Mouse (Mus musculus): ENCODE measurements at regions not wholly inside any gene's neighbourhood (a gene's known extent, or its start where the extent isn't known, plus 50 kb on each side); places are given as distances from the start of the nearest gene placed in this dataset.

DNA sequence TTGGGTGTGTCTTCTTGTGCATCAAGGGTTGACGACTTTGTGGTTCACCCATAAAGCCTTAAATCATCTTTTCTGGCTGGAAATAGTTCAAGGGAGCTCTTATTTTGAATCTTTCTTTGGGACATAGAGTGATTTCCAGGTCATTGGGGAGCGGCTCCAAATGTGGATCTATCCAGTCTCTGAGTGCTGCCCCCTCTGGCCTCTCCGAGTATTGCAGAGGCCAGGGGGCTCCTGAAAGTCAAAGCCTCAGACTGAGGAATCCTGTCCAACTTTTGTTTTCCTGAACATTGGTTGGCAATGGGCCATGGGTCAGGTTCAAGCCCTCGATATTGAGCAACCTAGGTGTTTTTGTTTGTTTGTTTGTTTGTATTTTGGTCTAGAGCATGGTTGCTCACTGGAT, 209.7 kb upstream of the Fam19a5 start:
- Histone ChIP-seq H3K27ac (no peak overlapping the region), H3K4me3 (no peak overlapping the region)
- peak; percentile 48 for TF ChIP-seq CTCF (IDR thresholded peaks at IDR 0.05)
- intact Hi-C loops (cut with DNase I) = no loop called here
- DNase-seq (ENCODE audit: extremely low spot score in 1 of 2, low spot score in 2 of 2) = no peak

GRCm38 (mm10) chr15:87335324-87335723, 208.8 kb upstream of the Fam19a5 start:
- no peak overlapping the region for H3K4me3 ChIP-seq
- intact Hi-C loops (cut with DNase I) = no loop called here
- H3K27ac ChIP-seq = no peak overlapping the region
- no peak for DNase-seq (ENCODE audit: extremely low spot score in 1 of 2, low spot score in 2 of 2)
- no peak for TF ChIP-seq CTCF (IDR thresholded peaks at IDR 0.05)

GRCm38 (mm10) chr15:87335737-87336136, 208.4 kb upstream of the Fam19a5 start:
- TF ChIP-seq CTCF (IDR thresholded peaks at IDR 0.05) = no peak
- Histone ChIP-seq H3K4me3 (no peak overlapping the region), H3K27ac (no peak overlapping the region)
- intact Hi-C loops (cut with DNase I) = no loop called here
- no peak for DNase-seq (ENCODE audit: extremely low spot score in 1 of 2, low spot score in 2 of 2)

DNA sequence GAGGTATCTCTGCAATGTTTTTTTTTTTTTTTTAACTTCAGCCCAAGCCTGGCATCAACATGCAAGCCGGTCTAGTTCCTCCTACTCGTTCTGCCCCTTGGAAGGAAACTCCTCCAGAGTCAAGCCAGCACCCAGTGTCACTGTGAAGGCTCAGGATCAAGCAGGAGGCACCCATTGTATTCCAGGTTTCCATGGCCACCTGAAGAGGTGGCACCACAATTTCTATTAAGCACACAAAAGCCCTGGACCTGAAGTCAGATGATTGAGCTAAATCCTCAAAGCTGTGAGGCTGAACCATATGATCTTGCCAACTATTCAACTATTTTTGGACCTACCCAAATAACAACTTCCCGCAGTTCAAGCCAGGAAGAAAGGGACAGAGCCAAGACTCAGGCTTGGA, 204.2 kb upstream of the Fam19a5 start:
- intact Hi-C loops (cut with DNase I) = loop anchor here (5.0 kb wide), 2 partner anchors 207 to 282 kb away; no protein-coding TSS in a partner anchor
- peak in 1 of 2 experiments; percentile 31 for DNase-seq (ENCODE audit: extremely low spot score in 1 of 2, low spot score in 2 of 2)
- no peak for TF ChIP-seq CTCF (IDR thresholded peaks at IDR 0.05)
- no peak overlapping the region for H3K4me3 ChIP-seq
- H3K27ac ChIP-seq = no peak overlapping the region

DNA sequence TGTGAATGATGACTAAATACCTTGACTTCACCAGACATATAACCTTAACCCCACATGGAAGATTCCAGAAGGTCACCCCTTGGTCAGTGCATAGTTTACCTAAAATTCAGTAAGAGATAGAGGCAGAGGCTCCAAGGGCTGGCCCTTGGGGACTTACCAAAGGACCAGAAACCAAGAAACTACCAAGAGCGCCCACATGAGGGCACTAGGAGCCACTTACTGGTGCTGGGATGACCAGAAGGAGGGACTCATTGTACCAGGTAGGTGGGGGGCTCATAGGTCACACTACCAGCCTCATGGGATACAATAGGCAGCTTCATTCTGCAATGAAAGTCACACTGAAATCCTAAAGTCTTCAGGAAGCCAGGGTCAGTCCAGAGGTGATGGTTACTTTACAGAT, 201.4 kb upstream of the Fam19a5 start:
- intact Hi-C loops (cut with DNase I) = loop anchor here (5.0 kb wide), 2 partner anchors 205 to 280 kb away; no protein-coding TSS in a partner anchor
- Histone ChIP-seq H3K4me3 (no peak overlapping the region), H3K27ac (no peak overlapping the region)
- peak; percentile 32 for TF ChIP-seq CTCF (IDR thresholded peaks at IDR 0.05)
- DNase-seq (ENCODE audit: extremely low spot score in 1 of 2, low spot score in 2 of 2) = no peak

DNA sequence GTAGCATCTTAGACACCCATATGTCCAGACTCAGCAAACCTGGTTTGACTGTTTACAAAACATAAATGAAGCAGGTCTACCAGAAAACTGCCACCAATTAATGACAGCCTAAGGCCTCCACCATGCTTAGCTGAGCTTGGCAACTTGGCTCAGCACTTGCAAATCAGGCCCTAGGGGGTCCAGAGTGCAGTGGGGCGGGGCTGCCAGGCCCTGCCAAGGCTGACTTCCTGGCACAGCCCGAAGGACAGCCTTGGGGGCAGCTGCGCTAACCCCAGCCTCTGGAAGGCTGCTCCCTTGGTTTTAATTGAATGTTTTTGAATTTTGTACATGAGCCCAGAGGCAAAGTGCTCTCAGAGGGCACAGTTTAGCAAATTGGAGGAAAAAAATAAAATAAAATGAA, 198.3 kb upstream of the Fam19a5 start:
- no peak for TF ChIP-seq CTCF (IDR thresholded peaks at IDR 0.05)
- intact Hi-C loops (cut with DNase I) = no loop called here
- no peak overlapping the region for H3K4me3 ChIP-seq
- H3K27ac ChIP-seq = no peak overlapping the region
- DNase-seq (ENCODE audit: extremely low spot score in 1 of 2, low spot score in 2 of 2) = no peak

DNA sequence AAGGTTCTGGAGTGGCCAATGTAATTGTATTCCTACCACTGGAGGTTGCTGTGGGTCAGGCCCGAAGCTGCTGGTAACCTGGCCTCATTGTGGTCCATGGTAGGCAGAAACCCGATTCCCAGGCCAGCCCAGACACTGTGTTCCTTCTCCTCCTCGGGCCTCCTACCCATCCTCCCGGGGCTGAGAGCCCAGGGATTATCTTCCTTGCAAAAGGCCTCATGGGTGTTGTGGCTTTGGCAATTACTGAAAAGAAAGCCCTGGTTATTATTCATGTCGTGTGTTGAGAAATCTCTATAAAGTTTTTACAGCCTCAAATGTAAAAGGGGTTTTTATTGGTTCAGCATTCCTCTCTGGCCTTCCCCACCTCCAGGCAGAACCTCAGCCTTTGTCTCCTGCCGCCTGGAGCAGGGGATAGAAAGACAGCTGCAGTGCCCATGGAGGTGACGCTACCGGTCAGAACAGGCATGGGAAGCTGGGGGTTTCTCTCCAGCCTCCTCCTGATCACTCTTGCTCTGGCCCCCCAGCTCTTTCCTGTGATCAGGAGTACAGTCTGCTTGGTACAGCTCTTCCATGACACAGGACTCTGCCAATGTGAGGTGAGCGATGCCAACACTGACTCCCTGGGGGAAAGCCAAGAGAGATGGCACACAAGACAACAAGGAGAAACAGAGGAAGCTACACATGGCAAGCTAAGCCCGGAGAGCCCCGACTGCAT, 194.4 kb upstream of the Fam19a5 start:
- DNase-seq (ENCODE audit: extremely low spot score in 1 of 2, low spot score in 2 of 2) = no peak
- TF ChIP-seq CTCF (IDR thresholded peaks at IDR 0.05) = no peak
- Histone ChIP-seq H3K4me3 (no peak overlapping the region), H3K27ac (no peak overlapping the region)
- intact Hi-C loops (cut with DNase I) = no loop called here

- no peak for TF ChIP-seq CTCF (IDR thresholded peaks at IDR 0.05)
- Histone ChIP-seq H3K27ac (no peak overlapping the region), H3K4me3 (no peak overlapping the region)
- no peak for DNase-seq (ENCODE audit: extremely low spot score in 1 of 2, low spot score in 2 of 2)
- intact Hi-C loops (cut with DNase I) = no loop called here
Measured at GRCm38 (mm10) chr15:87352812-87353211, 191.3 kb upstream of the Fam19a5 start.

DNA sequence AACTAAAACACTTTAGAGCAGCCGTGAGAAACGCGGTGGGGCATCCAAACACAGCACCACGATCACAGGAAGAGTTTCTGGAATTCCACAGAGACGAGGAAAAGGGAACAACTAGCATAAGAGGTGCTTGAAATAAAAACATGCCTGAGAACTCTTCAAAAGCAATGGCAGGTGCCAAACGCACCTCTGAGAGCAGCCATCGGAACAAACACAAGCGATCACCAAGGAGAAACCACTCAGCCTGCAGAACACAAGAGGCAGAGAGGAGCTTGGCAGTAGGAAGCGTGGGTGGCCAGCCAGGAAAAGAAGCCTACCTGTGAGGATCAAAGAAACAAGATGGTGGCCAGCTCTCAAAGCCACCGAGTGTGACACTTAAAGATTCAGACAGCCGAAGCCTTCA, 190.2 kb upstream of the Fam19a5 start:
- H3K4me3 ChIP-seq = no peak overlapping the region
- no peak for DNase-seq (ENCODE audit: extremely low spot score in 1 of 2, low spot score in 2 of 2)
- no peak overlapping the region for H3K27ac ChIP-seq
- intact Hi-C loops (cut with DNase I) = no loop called here
- TF ChIP-seq CTCF (IDR thresholded peaks at IDR 0.05) = no peak

DNA sequence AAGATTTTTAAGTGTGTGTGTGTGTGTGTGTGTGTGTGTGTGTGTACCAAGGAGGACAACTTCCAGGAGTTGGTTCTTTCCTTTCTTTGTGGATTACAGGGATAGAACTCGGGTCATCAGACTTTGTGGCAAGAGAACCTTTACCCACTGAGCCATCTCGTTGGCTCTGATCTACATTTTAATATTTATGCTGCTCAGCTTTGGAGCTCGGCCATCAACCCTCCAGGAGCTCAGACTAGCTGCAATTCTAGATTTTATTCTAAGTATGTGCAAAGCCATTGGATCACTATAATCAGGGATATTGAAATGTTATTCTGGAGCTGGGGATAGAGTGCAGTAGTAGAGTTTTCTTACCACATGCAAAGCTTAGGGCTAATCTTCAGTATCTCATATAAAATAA, 183.6 kb upstream of the Fam19a5 start:
- TF ChIP-seq CTCF (IDR thresholded peaks at IDR 0.05) = no peak
- intact Hi-C loops (cut with DNase I) = no loop called here

GRCm38 (mm10) chr15:87365712-87366361, 178.3 kb upstream of the Fam19a5 start:
- peak; percentile 49 for TF ChIP-seq CTCF (IDR thresholded peaks at IDR 0.05)
- DNase-seq (ENCODE audit: extremely low spot score in 1 of 2, low spot score in 2 of 2) = no peak
- no peak overlapping the region for H3K27ac ChIP-seq
- intact Hi-C loops (cut with DNase I) = no loop called here
- no peak overlapping the region for H3K4me3 ChIP-seq

More for the DNA sequence above, 183.6 kb upstream of the Fam19a5 start:
- Histone ChIP-seq H3K4me3 (no peak overlapping the region), H3K27ac (no peak overlapping the region)
- DNase-seq (ENCODE audit: extremely low spot score in 1 of 2, low spot score in 2 of 2) = no peak

- intact Hi-C loops (cut with DNase I) = no loop called here
- peak; percentile 46 for TF ChIP-seq CTCF (IDR thresholded peaks at IDR 0.05)
- DNase-seq (ENCODE audit: extremely low spot score in 1 of 2, low spot score in 2 of 2) = no peak
- no peak overlapping the region for H3K27ac ChIP-seq
- H3K4me3 ChIP-seq = no peak overlapping the region
Measured at GRCm38 (mm10) chr15:87367381-87367780, 176.7 kb upstream of the Fam19a5 start.

DNA sequence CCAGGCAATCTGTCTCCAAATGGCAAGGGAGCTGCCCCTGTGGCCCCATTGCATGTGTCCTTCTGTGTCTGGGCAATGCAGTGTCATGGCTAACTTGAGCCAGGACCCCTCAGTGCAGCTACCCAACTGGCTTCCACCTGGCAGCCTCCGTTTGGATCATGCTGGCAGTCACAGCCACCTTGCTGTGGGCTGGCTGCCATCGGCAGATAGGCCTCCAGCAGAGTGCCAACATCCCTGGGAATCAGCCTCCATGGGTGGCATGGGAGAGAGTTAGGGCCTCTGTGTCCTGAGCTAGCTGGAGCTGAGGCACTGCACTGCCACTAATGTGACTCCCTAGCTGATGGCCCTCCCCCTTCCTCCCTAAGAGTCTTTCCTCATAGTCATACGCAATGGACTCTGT, 174.7 kb upstream of the Fam19a5 start:
- no peak overlapping the region for H3K27ac ChIP-seq
- TF ChIP-seq CTCF (IDR thresholded peaks at IDR 0.05) = no peak
- H3K4me3 ChIP-seq = no peak overlapping the region
- DNase-seq (ENCODE audit: extremely low spot score in 1 of 2, low spot score in 2 of 2) = no peak
- intact Hi-C loops (cut with DNase I) = no loop called here
